Mouse (Mus musculus): ENCODE measurements around the gene Gm17622.

DNA sequence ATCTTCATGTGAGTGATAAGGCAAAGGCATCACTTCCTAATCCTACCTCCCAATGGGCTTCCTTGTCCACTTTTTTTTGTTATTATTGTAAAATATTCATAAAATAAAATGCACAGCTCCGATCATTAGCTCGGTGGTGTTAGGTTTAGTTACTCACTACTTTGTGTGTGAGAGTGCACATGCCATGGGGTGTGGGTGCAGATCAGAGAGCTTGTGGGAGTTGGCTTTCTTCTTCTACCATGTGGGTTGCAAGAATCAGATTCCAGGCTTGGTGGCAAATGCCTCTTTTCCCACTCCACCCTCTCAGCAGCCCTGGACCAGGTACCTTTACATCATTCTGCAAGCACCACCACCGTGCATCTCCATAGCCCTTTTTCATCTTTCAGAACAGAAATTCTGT lies 37.9 kb upstream of the Gm17622 start:
- no peak for TF ChIP-seq CTCF (IDR thresholded peaks at IDR 0.05; ENCODE audit: low read depth, low read length)
- TF ChIP-seq POLR2A (IDR thresholded peaks at IDR 0.05; ENCODE audit: insufficient read depth, low read length) = no peak
- TF ChIP-seq EP300 (IDR thresholded peaks at IDR 0.05; ENCODE audit: insufficient read depth, low read depth, low read length) = no peak

Measured in ES-Bruce4 (cell line).